Mouse (Mus musculus) liver, embryonic 11.5 days (tissue): ENCODE results near the gene Dact3. TPM values are rescaled to one million over a fixed set of nuclear protein-coding genes. Genes with fewer than 3 reads are reported as not detected.

ENCODE experiments used
- ATAC-seq: fragments of 200-750 bp; cut with Nextera tagmentation; replicated peaks from 2 replicates; pipeline ENCODE4 v1.8.0; 2017; ENCODE audit warnings: moderate number of reproducible peaks, mild to moderate bottlenecking, moderate TSS enrichment, moderate library complexity; ENCODE audit not compliant: low FRiP score
- DNase-seq: peaks from one replicate; pipeline ENCODE4 v3.0.0-alpha.2; 2017; ENCODE audit warnings: low spot score
- H3K27ac ChIP-seq: fragments of 300-500 bp; sonication (generic); 2 replicates; pipeline ENCODE4 v1.5.1; 2014; ENCODE audit warnings: mild to moderate bottlenecking, low read depth, low read length, control low read depth
- H3K27me3 ChIP-seq: fragments of 300-500 bp; sonication (generic); replicated peaks from 2 replicates; pipeline ENCODE4 v1.6.1; 2014; ENCODE audit warnings: low read length, mixed read lengths; ENCODE audit not compliant: control insufficient read depth, insufficient read depth
- H3K36me3 ChIP-seq: fragments of 300-500 bp; sonication (generic); 2 replicates; pipeline ENCODE4 v1.6.1; 2014; ENCODE audit warnings: mild to moderate bottlenecking, low read length, moderate library complexity, mixed read lengths; ENCODE audit not compliant: control insufficient read depth, insufficient read depth
- H3K4me1 ChIP-seq: fragments of 300-500 bp; sonication (generic); replicated peaks from 2 replicates; pipeline ENCODE4 v1.6.1; 2014; ENCODE audit warnings: low read length, mixed read lengths; ENCODE audit not compliant: control insufficient read depth, insufficient read depth
- H3K4me2 ChIP-seq: fragments of 300-500 bp; sonication (generic); 2 replicates; pipeline ENCODE4 v1.6.1; 2014; ENCODE audit warnings: mild to moderate bottlenecking, control low read depth, moderate library complexity
- H3K4me3 ChIP-seq: fragments of 300-500 bp; sonication (generic); 2 replicates; pipeline ENCODE4 v1.5.1; 2014; ENCODE audit warnings: low read depth, low read length, control low read depth
- H3K9ac ChIP-seq: fragments of 300-500 bp; sonication (generic); 2 replicates; pipeline ENCODE4 v1.6.1; 2014; ENCODE audit warnings: low read depth, low read length, control low read depth
- H3K9me3 ChIP-seq: fragments of 300-500 bp; sonication (generic); 2 replicates; pipeline ENCODE4 v1.6.1; 2016; ENCODE audit warnings: low read length, inconsistent platforms, mixed read lengths; ENCODE audit not compliant: control insufficient read depth
- WGBS: fragments of 180-500 bp; shearing (Covaris S2); extraction: QIAGEN DNeasy Blood & Tissue Kit; methylation state at CpG from one replicate; pipeline ENCODE4 v1.1.7; 2014; 5-methylcytosine and 5-hydroxymethylcytosine counted together
- polyA plus RNA-seq: library from polyadenylated mRNA; unstranded; fragments of >200 nt; fragmentation: Nextera tagmentation; extraction: Ambion mirVana; gene quantifications from 2 replicates; pipeline ENCODE4 v1.2.1, GENCODE M21; 2014

The Dact3 gene
- polyA plus RNA-seq, 1 experiment from 2014 or later, result 2.5 TPM

GRCm38 (mm10) chr7:16847507-16847906 is 27.6 kb upstream of the Dact3 start:
- Histone ChIP-seq H3K9ac (no peak overlapping the region), H3K27ac (no peak overlapping the region), H3K9me3 (no peaks in the 10 kb centered on the region), H3K4me2 (no peak overlapping the region), H3K27me3 (no peaks in the 10 kb centered on the region), H3K36me3 (peaks cover 13% of the 10 kb centered on the region), H3K4me3 (no peak overlapping the region), H3K4me1 (peaks cover 21% of the 10 kb centered on the region)
- WGBS, result 84% methylated on average over 19 of the region's 19 CpGs
- DNase-seq (no peak), ATAC-seq (no peak)

- H3K36me3 ChIP-seq, result peaks cover 13% of the 10 kb centered on the region
- no peak overlapping the region for H3K4me3 ChIP-seq
- no peak for ATAC-seq
- H3K4me2 ChIP-seq, result no peak overlapping the region
- no peak overlapping the region for H3K27ac ChIP-seq
- H3K9ac ChIP-seq, result no peak overlapping the region
- no peak for DNase-seq
- WGBS, result 42% methylated on average over 17 of the region's 17 CpGs
- H3K27me3 ChIP-seq, result no peaks in the 10 kb centered on the region
- no peaks in the 10 kb centered on the region for H3K9me3 ChIP-seq
- peaks cover 21% of the 10 kb centered on the region for H3K4me1 ChIP-seq
Observed at GRCm38 (mm10) chr7:16848579-16848978, 26.5 kb upstream of the Dact3 start.

GRCm38 (mm10) chr7:16851636-16852035 is 23.5 kb upstream of the Dact3 start:
- ATAC-seq, result no peak
- Histone ChIP-seq H3K9me3 (no peaks in the 10 kb centered on the region), H3K36me3 (peaks cover 32% of the 10 kb centered on the region)

GRCm38 (mm10) chr7:16853302-16853831 is 21.8 kb upstream of the Dact3 start:
- no peak overlapping the region for H3K4me2 ChIP-seq
- H3K9me3 ChIP-seq, result no peaks in the 10 kb centered on the region
- H3K4me1 ChIP-seq, result no peaks in the 10 kb centered on the region
- H3K27me3 ChIP-seq, result no peaks in the 10 kb centered on the region
- peaks cover 38% of the 10 kb centered on the region for H3K36me3 ChIP-seq
- H3K4me3 ChIP-seq, result no peak overlapping the region
- 84% methylated on average over 14 of the region's 14 CpGs for WGBS
- H3K27ac ChIP-seq, result no peak overlapping the region
- no peak for DNase-seq
- ATAC-seq, result no peak; the same call in 1 of the 2 replicates
- H3K9ac ChIP-seq, result no peak overlapping the region

More at GRCm38 (mm10) chr7:16851636-16852035, 23.5 kb upstream of the Dact3 start:
- DNase-seq, result no peak
- WGBS, result 83% methylated on average over 4 of the region's 4 CpGs
- no peak overlapping the region for H3K4me3 ChIP-seq
- H3K27me3 ChIP-seq, result no peaks in the 10 kb centered on the region
- H3K27ac ChIP-seq, result no peak overlapping the region
- no peaks in the 10 kb centered on the region for H3K4me1 ChIP-seq
- no peak overlapping the region for H3K9ac ChIP-seq
- no peak overlapping the region for H3K4me2 ChIP-seq

GRCm38 (mm10) chr7:16858336-16858735 is 16.8 kb upstream of the Dact3 start:
- no peaks in the 10 kb centered on the region for H3K27me3 ChIP-seq
- no peak overlapping the region for H3K27ac ChIP-seq
- H3K9ac ChIP-seq, result no peak overlapping the region
- no peak overlapping the region for H3K4me3 ChIP-seq
- no peaks in the 10 kb centered on the region for H3K4me1 ChIP-seq
- ATAC-seq (0 out of 2 replicates have a peak, but pooled peaks have one; percentile 19), DNase-seq (no peak)
- H3K4me2 ChIP-seq, result no peak overlapping the region
- peaks cover 24% of the 10 kb centered on the region for H3K36me3 ChIP-seq
- WGBS, result 37% methylated on average over 17 of the region's 17 CpGs
- H3K9me3 ChIP-seq, result no peaks in the 10 kb centered on the region

GRCm38 (mm10) chr7:16859902-16860651 is 15.0 kb upstream of the Dact3 start:
- no peak overlapping the region for H3K4me2 ChIP-seq
- no peaks in the 10 kb centered on the region for H3K9me3 ChIP-seq
- no peak overlapping the region for H3K9ac ChIP-seq
- peaks cover 17% of the 10 kb centered on the region; the same call in 1 of the 2 replicates for H3K36me3 ChIP-seq
- H3K4me1 ChIP-seq, result no peaks in the 10 kb centered on the region
- WGBS, result 37% methylated on average over 5 of the region's 5 CpGs
- H3K4me3 ChIP-seq, result no peak overlapping the region
- no peak for DNase-seq
- no peaks in the 10 kb centered on the region for H3K27me3 ChIP-seq
- 0 out of 2 replicates have a peak, but pooled peaks have one; percentile 23 for ATAC-seq
- H3K27ac ChIP-seq, result no peak overlapping the region

- Histone ChIP-seq H3K4me3 (no peak overlapping the region), H3K9ac (no peak overlapping the region), H3K4me2 (no peak overlapping the region), H3K27ac (no peak overlapping the region), H3K27me3 (no peaks in the 10 kb centered on the region), H3K9me3 (no peaks in the 10 kb centered on the region), H3K4me1 (no peaks in the 10 kb centered on the region), H3K36me3 (no peaks in the 10 kb centered on the region; the same call in 1 of the 2 replicates)
- WGBS, result 67% methylated on average over 3 of the region's 3 CpGs
- DNase-seq (no peak), ATAC-seq (no peak)
Observed at GRCm38 (mm10) chr7:16867488-16867887, 7.6 kb upstream of the Dact3 start.

- H3K4me1 ChIP-seq, result peaks cover 3% of the 10 kb centered on the region; the same call in 1 of the 2 replicates
- no peak overlapping the region for H3K27ac ChIP-seq
- H3K4me3 ChIP-seq, result no peak overlapping the region
- ATAC-seq (peak; percentile 73), DNase-seq (no peak)
- H3K9me3 ChIP-seq, result no peaks in the 10 kb centered on the region
- H3K9ac ChIP-seq, result no peak overlapping the region
- 46% methylated on average over 16 of the region's 16 CpGs for WGBS
- peak overlapping the region; percentile 11 for H3K4me2 ChIP-seq
- H3K27me3 ChIP-seq, result no peaks in the 10 kb centered on the region
- no peaks in the 10 kb centered on the region; the same call in 1 of the 2 replicates for H3K36me3 ChIP-seq
Observed at GRCm38 (mm10) chr7:16869497-16869896, 5.6 kb upstream of the Dact3 start.

GRCm38 (mm10) chr7:16871600-16871999 is 3.5 kb upstream of the Dact3 start:
- Histone ChIP-seq H3K27me3 (peaks cover 6% of the 10 kb centered on the region), H3K4me2 (no peak overlapping the region), H3K9ac (no peak overlapping the region), H3K4me3 (no peak overlapping the region), H3K9me3 (no peaks in the 10 kb centered on the region), H3K4me1 (peaks cover 13% of the 10 kb centered on the region), H3K27ac (no peak overlapping the region), H3K36me3 (no peaks in the 10 kb centered on the region)
- ATAC-seq (no peak), DNase-seq (no peak)
- 82% methylated on average over 10 of the region's 10 CpGs for WGBS
